Mouse (Mus musculus): ENCODE results near the gene Gli1. TPM values are rescaled to one million over a fixed set of nuclear protein-coding genes. Genes with fewer than 3 reads are reported as not detected.

Gene Gli1
- total RNA-seq, 2 experiments from 2014 or later, result not detected

GRCm38 (mm10) chr10:127285644-127286043 is 56.1 kb downstream of the Gli1 start:
- ATAC-seq (replicated peaks; ENCODE audit: low FRiP score, low TSS enrichment, poor library complexity, severe bottlenecking), result no peak

GRCm38 (mm10) chr10:127284724-127285500 is 56.9 kb downstream of the Gli1 start:
- ATAC-seq (replicated peaks; ENCODE audit: low FRiP score, low TSS enrichment, poor library complexity, severe bottlenecking), result no peak

DNA sequence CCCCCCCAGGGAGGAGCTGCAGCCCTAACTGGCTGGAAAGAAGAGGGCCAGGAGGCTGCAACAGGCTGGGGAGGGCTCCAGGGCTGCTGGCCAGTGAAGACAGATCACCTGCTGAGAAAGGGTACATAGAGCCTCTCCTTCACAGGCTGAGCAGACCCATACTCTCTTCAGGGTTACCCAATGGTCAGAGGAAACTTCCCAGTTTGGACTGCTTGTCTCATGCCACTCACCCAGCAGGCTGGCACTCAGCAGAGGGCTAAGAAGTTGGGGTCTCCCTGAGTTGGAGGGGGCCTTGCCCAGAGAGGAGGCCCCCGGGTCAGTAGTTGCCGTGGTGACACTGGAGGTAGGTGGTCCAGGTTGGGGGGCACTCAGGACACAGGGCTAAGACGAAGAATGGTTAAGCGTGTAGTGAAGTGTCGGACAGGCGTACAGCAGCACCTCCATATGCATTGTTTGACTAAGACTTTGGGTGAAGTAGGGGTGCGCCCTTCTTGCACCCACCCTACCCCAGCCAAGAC is 57.6 kb downstream of the Gli1 start:
- no peak for ATAC-seq (replicated peaks; ENCODE audit: low FRiP score, low TSS enrichment, poor library complexity, severe bottlenecking)

DNA sequence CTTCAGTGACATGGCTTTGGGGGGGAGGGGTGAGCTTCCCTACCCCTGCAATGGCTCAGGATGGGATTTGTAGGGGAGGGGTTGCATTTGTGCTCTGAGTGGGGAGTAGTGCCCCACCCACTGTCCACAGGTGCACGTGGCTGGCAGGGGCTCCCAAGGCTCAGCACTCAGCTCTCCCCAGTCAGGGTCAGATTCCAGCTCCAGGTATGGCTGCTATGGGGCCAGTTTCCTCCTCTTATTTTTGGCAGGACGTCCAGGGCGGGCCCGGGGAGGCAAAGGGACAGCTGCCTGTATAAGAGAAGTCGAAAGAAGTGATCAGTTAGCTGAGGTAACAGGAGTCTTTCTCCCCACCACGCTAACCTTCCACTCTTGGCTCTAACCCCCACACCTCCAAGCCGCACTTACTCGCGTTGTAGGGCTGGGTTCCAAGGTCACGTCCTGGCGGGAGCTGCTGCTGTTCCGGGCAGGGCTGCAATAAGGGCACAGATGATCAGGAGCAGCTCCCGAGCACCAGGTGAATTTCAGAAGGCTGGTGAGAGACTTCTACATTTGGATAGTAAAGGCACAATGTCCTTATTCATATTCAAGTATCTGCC is 59.1 kb downstream of the Gli1 start:
- ATAC-seq (replicated peaks; ENCODE audit: low FRiP score, low TSS enrichment, poor library complexity, severe bottlenecking), result no peak

- ATAC-seq (replicated peaks; ENCODE audit: low FRiP score, low TSS enrichment, poor library complexity, severe bottlenecking), result no peak
Measured at GRCm38 (mm10) chr10:127281316-127281715, 60.5 kb downstream of the Gli1 start.

Other genes starting within 250 kb of the Gli1 start
- 55.8 and 64.5 TPM in 2 replicates for gene Os9, start 220.8 kb downstream of the Gli1 start, total RNA-seq (2014; fragmentation: Nextera tagmentation)
- gene Os9, start 220.8 kb downstream of the Gli1 start, total RNA-seq (2017), result 152 and 154 TPM in 2 replicates
- 67.2 and 84.7 TPM in 2 replicates for gene B4galnt1, start 176.7 kb downstream of the Gli1 start, total RNA-seq (2014; fragmentation: Nextera tagmentation)
- gene B4galnt1, start 176.7 kb downstream of the Gli1 start, total RNA-seq (2017), result 18.5 and 23.3 TPM in 2 replicates
- gene Slc26a10, start 161.3 kb downstream of the Gli1 start, total RNA-seq (2014; fragmentation: Nextera tagmentation), result 1.8 TPM in 1 of 2 replicates, not detected in the other
- 1.8 TPM in 1 of 2 replicates, not detected in the other for gene Slc26a10, start 161.3 kb downstream of the Gli1 start, total RNA-seq (2017)
- gene Arhgef25, start 151.9 kb downstream of the Gli1 start, total RNA-seq (2014; fragmentation: Nextera tagmentation), result 22.7 and 46.0 TPM in 2 replicates
- gene Arhgef25, start 151.9 kb downstream of the Gli1 start, total RNA-seq (2017), result 35.4 and 35.7 TPM in 2 replicates
- 97.0 and 160 TPM in 2 replicates for gene Dtx3, start 146.2 kb downstream of the Gli1 start, total RNA-seq (2014; fragmentation: Nextera tagmentation)
- gene Dtx3, start 146.2 kb downstream of the Gli1 start, total RNA-seq (2017), result 28.5 and 29.5 TPM in 2 replicates
- 58.6 and 59.9 TPM in 2 replicates for gene Pip4k2c, start 130.4 kb downstream of the Gli1 start, total RNA-seq (2014; fragmentation: Nextera tagmentation)
- gene Pip4k2c, start 130.4 kb downstream of the Gli1 start, total RNA-seq (2017), result 28.0 and 35.3 TPM in 2 replicates
- gene Kif5a, start 78.6 kb downstream of the Gli1 start, total RNA-seq (2014; fragmentation: Nextera tagmentation), result not detected in 2 replicates
- 0.14 and 0.23 TPM in 2 replicates for gene Kif5a, start 78.6 kb downstream of the Gli1 start, total RNA-seq (2017)
- gene Dctn2, start 75.6 kb downstream of the Gli1 start, total RNA-seq (2014; fragmentation: Nextera tagmentation), result 100 and 123 TPM in 2 replicates
- gene Dctn2, start 75.6 kb downstream of the Gli1 start, total RNA-seq (2017), result 106 and 124 TPM in 2 replicates
- gene Mbd6, start 53.0 kb downstream of the Gli1 start, total RNA-seq (2014; fragmentation: Nextera tagmentation), result 42.8 and 72.8 TPM in 2 replicates
- gene Mbd6, start 53.0 kb downstream of the Gli1 start, total RNA-seq (2017), result 2.7 and 3.8 TPM in 2 replicates
- gene Mars, start 30.2 kb downstream of the Gli1 start, total RNA-seq (2014; fragmentation: Nextera tagmentation), result 135 and 140 TPM in 2 replicates
- 213 and 264 TPM in 2 replicates for gene Mars, start 30.2 kb downstream of the Gli1 start, total RNA-seq (2017)
- gene Arhgap9, start 20.0 kb downstream of the Gli1 start, total RNA-seq (2014; fragmentation: Nextera tagmentation), result 20.9 and 31.7 TPM in 2 replicates
- 10.5 and 10.8 TPM in 2 replicates for gene Arhgap9, start 20.0 kb downstream of the Gli1 start, total RNA-seq (2017)
- not detected in 2 replicates for gene Inhbe, start 12.4 kb upstream of the Gli1 start, total RNA-seq (2014; fragmentation: Nextera tagmentation)
- gene Inhbe, start 12.4 kb upstream of the Gli1 start, total RNA-seq (2017), result not detected in 2 replicates
- not detected in 2 replicates for gene Inhbc, start 28.5 kb upstream of the Gli1 start, total RNA-seq (2014; fragmentation: Nextera tagmentation)
- gene Inhbc, start 28.5 kb upstream of the Gli1 start, total RNA-seq (2017), result not detected in 2 replicates
- 46.8 and 49.9 TPM in 2 replicates for gene R3hdm2, start 38.4 kb upstream of the Gli1 start, total RNA-seq (2014; fragmentation: Nextera tagmentation)
- 25.3 and 38.5 TPM in 2 replicates for gene R3hdm2, start 38.4 kb upstream of the Gli1 start, total RNA-seq (2017)
- not detected in 2 replicates for gene Stac3, start 159.7 kb upstream of the Gli1 start, total RNA-seq (2014; fragmentation: Nextera tagmentation)
- gene Stac3, start 159.7 kb upstream of the Gli1 start, total RNA-seq (2017), result not detected in 2 replicates
- not detected in 2 replicates for gene Ndufa4l2, start 173.0 kb upstream of the Gli1 start, total RNA-seq (2014; fragmentation: Nextera tagmentation)
- gene Ndufa4l2, start 173.0 kb upstream of the Gli1 start, total RNA-seq (2017), result not detected in 2 replicates
- gene Shmt2, start 180.5 kb upstream of the Gli1 start, total RNA-seq (2014; fragmentation: Nextera tagmentation), result 159 and 164 TPM in 2 replicates
- gene Shmt2, start 180.5 kb upstream of the Gli1 start, total RNA-seq (2017), result 76.6 and 87.1 TPM in 2 replicates
- gene Nxph4, start 192.6 kb upstream of the Gli1 start, total RNA-seq (2014; fragmentation: Nextera tagmentation), result not detected in 2 replicates
- not detected in 2 replicates for gene Nxph4, start 192.6 kb upstream of the Gli1 start, total RNA-seq (2017)

All from megakaryocyte-erythroid progenitor cell, adult 5-6 weeks (primary cell).